Mouse (Mus musculus) gastrocnemius, postnatal 14 days (tissue): ENCODE measurements at regions not wholly inside any gene's neighbourhood (a gene's known extent, or its start where the extent isn't known, plus 50 kb on each side); places are given as distances from the start of the nearest gene placed in this dataset.
"Not testable (repeated sequence)": the region's sequence is repeated elsewhere in the genome, so short reads cannot be mapped to it uniquely, and the experiment has no call there.

Experiments
- DNase-seq: peaks from one replicate; pipeline ENCODE4 v3.0.0; 2021; ENCODE audit warnings: mixed read lengths
- intact Hi-C: fragments of 180-260 bp; cut with DNase I; formaldehyde crosslinking; loops from one replicate; pipeline ENCODE4 v1.15.1; 2025; ENCODE audit warnings: low total_unique reads

- DNase-seq: no peak
- intact Hi-C loops: no loop called here
These were observed 81.7 kb downstream of the Sem1 start for GRCm38 (mm10) chr6:6496789-6497188.

- intact Hi-C loops: no loop called here
- no peak for DNase-seq
These were observed 82.1 kb downstream of the Sem1 start for GRCm38 (mm10) chr6:6496336-6496735.

- intact Hi-C loops: no loop called here
- DNase-seq: no peak
These were observed 90.3 kb downstream of the Sem1 start for GRCm38 (mm10) chr6:6488191-6488590.

GRCm38 (mm10) chr6:6481596-6481995 lies 96.9 kb downstream of the Sem1 start:
- intact Hi-C loops, DNase-seq: not testable (repeated sequence)

- DNase-seq: no peak
- intact Hi-C loops: no loop called here
These were observed 108.1 kb downstream of the Sem1 start for GRCm38 (mm10) chr6:6470397-6470796.

- intact Hi-C loops: no loop called here
- DNase-seq: no peak
These were observed 110.9 kb downstream of the Sem1 start for GRCm38 (mm10) chr6:6467526-6467925.

- DNase-seq: no peak
- intact Hi-C loops: no loop called here
These were observed 112.2 kb downstream of the Sem1 start for GRCm38 (mm10) chr6:6466231-6466630.

GRCm38 (mm10) chr6:6463807-6464470 lies 114.5 kb downstream of the Sem1 start:
- no peak for DNase-seq
- intact Hi-C loops: no loop called here

- DNase-seq: no peak
- intact Hi-C loops: loop anchor here (10.0 kb wide), 1 partner anchor 425 kb away; the partner anchor contains the start of gene Dlx5
These were observed 118.6 kb downstream of the Sem1 start for GRCm38 (mm10) chr6:6459918-6460239.

GRCm38 (mm10) chr6:6459006-6459917 lies 119.2 kb downstream of the Sem1 start:
- intact Hi-C loops: loop anchor here (10.0 kb wide), 1 partner anchor 426 kb away; the partner anchor contains the start of gene Dlx5
- DNase-seq: no peak

- intact Hi-C loops: loop anchor here (10.0 kb wide), 1 partner anchor 427 kb away; the partner anchor contains the start of gene Dlx5
- no peak for DNase-seq
These were observed 120.7 kb downstream of the Sem1 start for GRCm38 (mm10) chr6:6457726-6458125.

- intact Hi-C loops: loop anchor here (10.0 kb wide), 1 partner anchor 428 kb away; the partner anchor contains the start of gene Dlx5
- DNase-seq: no peak
These were observed 121.5 kb downstream of the Sem1 start for GRCm38 (mm10) chr6:6457001-6457400.

GRCm38 (mm10) chr6:6455566-6455965 lies 122.9 kb downstream of the Sem1 start:
- intact Hi-C loops: loop anchor here (10.0 kb wide), 1 partner anchor 429 kb away; the partner anchor contains the start of gene Dlx5
- no peak for DNase-seq

GRCm38 (mm10) chr6:6454396-6454795 lies 124.1 kb downstream of the Sem1 start:
- no peak for DNase-seq
- intact Hi-C loops: loop anchor here (10.0 kb wide), 1 partner anchor 430 kb away; the partner anchor contains the start of gene Dlx5

- DNase-seq: no peak
- intact Hi-C loops: no loop called here
These were observed 143.6 kb downstream of the Sem1 start for GRCm38 (mm10) chr6:6434855-6435254.

GRCm38 (mm10) chr6:6434261-6434802 lies 144.1 kb downstream of the Sem1 start:
- DNase-seq: no peak
- intact Hi-C loops: no loop called here

- no peak for DNase-seq
- intact Hi-C loops: no loop called here
These were observed 145.3 kb downstream of the Sem1 start for GRCm38 (mm10) chr6:6433179-6433578.

- intact Hi-C loops: no loop called here
- no peak for DNase-seq
These were observed 163.5 kb downstream of the Sem1 start for GRCm38 (mm10) chr6:6414654-6415610.

GRCm38 (mm10) chr6:6397997-6398396 lies 180.5 kb downstream of the Sem1 start:
- no peak for DNase-seq
- intact Hi-C loops: no loop called here
